Mouse (Mus musculus): ENCODE data around the gene Dock6. TPM values are rescaled to one million over a fixed set of nuclear protein-coding genes. Genes with fewer than 3 reads are reported as not detected.
"Not testable (repeated sequence)": the region's sequence is repeated elsewhere in the genome, so short reads cannot be mapped to it uniquely, and the experiment has no call there.

Gene Dock6
- polyA plus RNA-seq, 1 experiment from 2014 or later: 21.6 TPM

DNA sequence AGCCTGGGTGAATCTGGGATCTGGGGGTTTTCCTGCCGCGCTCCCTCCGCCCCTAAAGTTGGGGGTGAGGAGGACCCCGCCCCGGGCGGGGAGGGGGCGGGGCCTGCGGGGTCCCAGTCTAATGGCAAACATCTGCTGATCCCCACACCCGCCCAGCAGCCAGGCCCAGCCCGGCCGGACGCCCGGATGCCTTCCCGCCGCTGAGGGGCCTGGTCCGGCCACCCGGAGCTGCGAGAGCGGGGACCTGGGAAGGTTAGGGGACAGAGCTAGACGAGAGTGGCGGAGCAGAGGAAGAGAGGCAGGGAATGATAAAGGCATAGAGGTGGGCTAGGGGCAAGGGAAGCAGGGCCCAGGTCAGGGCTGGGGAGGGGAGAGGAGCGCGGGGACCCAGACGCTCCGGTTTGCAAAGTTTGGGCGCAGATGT, 54.5 kb downstream of the Dock6 start:
- H3K9me3 ChIP-seq (ENCODE audit: control insufficient read depth, low read length): no peaks in the 10 kb centered on the region
- peaks cover 20% of the 10 kb centered on the region for H3K36me3 ChIP-seq (ENCODE audit: control insufficient read depth, insufficient read depth, low read length)
- H3K27me3 ChIP-seq (replicated peaks; ENCODE audit: control insufficient read depth, insufficient read depth, low read length): no peaks in the 10 kb centered on the region
- peak; percentile 58 for ATAC-seq (replicated peaks; ENCODE audit: low FRiP score)
- 1% methylated on average over 22 of the region's 26 CpGs for WGBS
- peaks cover 21% of the 10 kb centered on the region for H3K4me1 ChIP-seq (replicated peaks; ENCODE audit: control insufficient read depth, insufficient read depth, low read length)
- H3K27ac ChIP-seq (ENCODE audit: low read depth, low read length): peak overlapping the region; percentile 79
- peak; percentile 79 for DNase-seq (ENCODE audit: low spot score)
- peak overlapping the region; percentile 98 for H3K4me2 ChIP-seq
- H3K4me3 ChIP-seq (ENCODE audit: low read depth, low read length): peak overlapping the region; percentile 75
- peak overlapping the region; percentile 86 for H3K9ac ChIP-seq (ENCODE audit: low read depth, low read length)

DNA sequence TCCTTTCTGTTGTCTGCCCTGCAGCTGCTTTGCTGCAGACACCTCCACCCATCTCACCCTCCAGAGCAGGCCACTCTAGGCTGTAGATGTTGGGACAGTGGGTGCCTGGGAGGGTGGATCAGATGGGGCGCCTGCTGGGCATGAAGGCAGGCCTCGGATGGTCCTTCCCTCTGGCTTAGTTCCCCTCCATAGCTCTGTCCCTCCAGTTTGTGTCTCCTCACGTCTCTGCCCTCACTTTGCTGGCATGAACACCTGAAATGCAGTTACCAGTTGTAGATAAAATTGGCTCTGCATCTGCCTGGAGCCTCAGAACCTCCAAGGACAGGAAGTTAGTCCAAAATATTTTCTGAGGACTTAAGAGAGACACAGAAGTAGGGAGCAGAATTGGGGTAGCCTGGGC, 55.5 kb downstream of the Dock6 start:
- no peaks in the 10 kb centered on the region for H3K27me3 ChIP-seq (replicated peaks; ENCODE audit: control insufficient read depth, insufficient read depth, low read length)
- peaks cover 23% of the 10 kb centered on the region for H3K36me3 ChIP-seq (ENCODE audit: control insufficient read depth, insufficient read depth, low read length)
- peak overlapping the region; percentile 98 for H3K4me2 ChIP-seq
- H3K27ac ChIP-seq (ENCODE audit: low read depth, low read length): peak overlapping the region; percentile 54; the same call in 1 of the 2 replicates
- H3K9me3 ChIP-seq (ENCODE audit: control insufficient read depth, low read length): no peaks in the 10 kb centered on the region
- no peak for ATAC-seq (replicated peaks; ENCODE audit: low FRiP score)
- H3K9ac ChIP-seq (ENCODE audit: low read depth, low read length): no peak overlapping the region
- 74% methylated on average over 3 of the region's 3 CpGs for WGBS
- H3K4me3 ChIP-seq (ENCODE audit: low read depth, low read length): peak overlapping the region; percentile 75
- DNase-seq (ENCODE audit: low spot score): no peak
- H3K4me1 ChIP-seq (replicated peaks; ENCODE audit: control insufficient read depth, insufficient read depth, low read length): peaks cover 25% of the 10 kb centered on the region

DNA sequence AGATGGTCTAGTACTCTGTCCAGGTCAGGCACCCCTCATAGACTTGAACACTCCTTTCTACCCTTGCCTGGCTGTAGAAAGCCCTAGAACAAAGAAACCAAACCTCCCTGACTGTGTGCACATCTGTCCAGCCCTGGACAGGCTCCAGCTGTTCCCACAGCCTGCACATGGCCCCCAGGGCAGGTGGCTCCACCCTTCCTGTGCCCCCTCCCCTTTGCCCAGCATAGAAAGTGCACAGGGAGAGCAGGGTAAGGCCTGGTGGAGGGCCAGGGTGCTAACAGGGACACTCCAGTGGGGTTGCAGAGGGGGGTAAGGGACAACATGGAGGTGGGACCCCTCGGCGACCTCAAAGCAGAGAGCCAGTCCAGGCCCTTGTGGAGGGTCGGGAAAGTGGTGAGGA, 56.2 kb downstream of the Dock6 start:
- Histone ChIP-seq H3K27ac (ENCODE audit: low read depth, low read length) (peak overlapping the region; percentile 48; the same call in 1 of the 2 replicates), H3K9ac (ENCODE audit: low read depth, low read length) (no peak overlapping the region), H3K4me2 (peak overlapping the region; percentile 98), H3K27me3 (replicated peaks; ENCODE audit: control insufficient read depth, insufficient read depth, low read length) (no peaks in the 10 kb centered on the region), H3K36me3 (ENCODE audit: control insufficient read depth, insufficient read depth, low read length) (peaks cover 25% of the 10 kb centered on the region), H3K4me3 (ENCODE audit: low read depth, low read length) (peak overlapping the region; percentile 21; the same call in 1 of the 2 replicates), H3K4me1 (replicated peaks; ENCODE audit: control insufficient read depth, insufficient read depth, low read length) (peaks cover 26% of the 10 kb centered on the region), H3K9me3 (ENCODE audit: control insufficient read depth, low read length) (no peaks in the 10 kb centered on the region)
- ATAC-seq (replicated peaks; ENCODE audit: low FRiP score): no peak
- no peak for DNase-seq (ENCODE audit: low spot score)
- WGBS: 58% methylated on average over 3 of the region's 3 CpGs

DNA sequence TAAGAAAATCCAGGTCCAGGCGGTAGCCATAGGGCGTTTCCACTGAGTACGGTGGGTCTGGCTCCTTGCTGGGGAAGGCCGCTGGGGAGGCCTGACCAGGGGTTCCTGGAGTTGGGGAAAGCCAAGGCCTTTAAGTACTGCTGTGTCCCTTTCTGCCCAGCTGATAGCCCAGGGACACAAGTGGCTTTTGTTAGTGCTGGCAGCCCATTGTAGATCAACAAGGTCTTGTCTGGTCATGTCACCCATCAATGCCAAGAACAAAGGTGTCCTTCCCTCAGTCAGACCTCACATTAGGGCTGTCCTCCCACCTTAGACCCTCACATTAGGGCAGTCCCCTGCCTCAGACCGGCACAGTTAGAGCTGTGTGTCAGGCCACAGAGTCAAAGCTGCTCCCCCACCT, 56.9 kb downstream of the Dock6 start:
- DNase-seq (ENCODE audit: low spot score) (no peak), ATAC-seq (replicated peaks; ENCODE audit: low FRiP score) (no peak)
- H3K9me3 ChIP-seq (ENCODE audit: control insufficient read depth, low read length): no peaks in the 10 kb centered on the region
- no peak overlapping the region; the same call in 1 of the 2 replicates for H3K4me2 ChIP-seq
- WGBS: 86% methylated on average over 5 of the region's 5 CpGs
- no peak overlapping the region for H3K4me3 ChIP-seq (ENCODE audit: low read depth, low read length)
- H3K27ac ChIP-seq (ENCODE audit: low read depth, low read length): no peak overlapping the region; the same call in 1 of the 2 replicates
- H3K4me1 ChIP-seq (replicated peaks; ENCODE audit: control insufficient read depth, insufficient read depth, low read length): peaks cover 26% of the 10 kb centered on the region
- H3K27me3 ChIP-seq (replicated peaks; ENCODE audit: control insufficient read depth, insufficient read depth, low read length): no peaks in the 10 kb centered on the region
- H3K36me3 ChIP-seq (ENCODE audit: control insufficient read depth, insufficient read depth, low read length): peaks cover 25% of the 10 kb centered on the region
- no peak overlapping the region for H3K9ac ChIP-seq (ENCODE audit: low read depth, low read length)

DNA sequence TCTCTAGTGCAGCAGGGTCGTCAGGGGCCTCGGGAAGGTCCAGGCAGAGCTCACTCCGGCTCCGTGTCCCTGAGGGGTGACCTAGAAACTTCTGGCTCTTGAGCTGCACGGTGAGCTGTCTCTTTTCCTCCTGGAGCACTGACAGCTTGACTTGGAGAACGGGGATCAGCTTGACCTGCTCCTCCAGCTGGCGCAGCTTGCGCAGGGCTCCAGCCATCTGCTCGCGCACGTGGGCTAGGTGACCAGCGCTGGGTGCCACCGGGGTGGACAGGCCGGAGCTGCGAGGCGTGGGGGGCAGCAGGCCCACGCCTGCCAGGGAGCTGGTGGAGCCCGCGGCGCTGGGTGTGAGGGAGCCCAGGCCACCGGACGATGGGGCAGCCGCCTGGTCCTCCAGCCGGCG, 57.5 kb downstream of the Dock6 start:
- peaks cover 25% of the 10 kb centered on the region for H3K36me3 ChIP-seq (ENCODE audit: control insufficient read depth, insufficient read depth, low read length)
- no peak for DNase-seq (ENCODE audit: low spot score)
- H3K27ac ChIP-seq (ENCODE audit: low read depth, low read length): no peak overlapping the region
- no peak for ATAC-seq (replicated peaks; ENCODE audit: low FRiP score)
- H3K4me2 ChIP-seq: no peak overlapping the region
- no peaks in the 10 kb centered on the region for H3K9me3 ChIP-seq (ENCODE audit: control insufficient read depth, low read length)
- 91% methylated on average over 25 of the region's 25 CpGs for WGBS
- H3K4me1 ChIP-seq (replicated peaks; ENCODE audit: control insufficient read depth, insufficient read depth, low read length): peaks cover 26% of the 10 kb centered on the region
- no peak overlapping the region for H3K4me3 ChIP-seq (ENCODE audit: low read depth, low read length)
- H3K9ac ChIP-seq (ENCODE audit: low read depth, low read length): no peak overlapping the region
- no peaks in the 10 kb centered on the region for H3K27me3 ChIP-seq (replicated peaks; ENCODE audit: control insufficient read depth, insufficient read depth, low read length)

DNA sequence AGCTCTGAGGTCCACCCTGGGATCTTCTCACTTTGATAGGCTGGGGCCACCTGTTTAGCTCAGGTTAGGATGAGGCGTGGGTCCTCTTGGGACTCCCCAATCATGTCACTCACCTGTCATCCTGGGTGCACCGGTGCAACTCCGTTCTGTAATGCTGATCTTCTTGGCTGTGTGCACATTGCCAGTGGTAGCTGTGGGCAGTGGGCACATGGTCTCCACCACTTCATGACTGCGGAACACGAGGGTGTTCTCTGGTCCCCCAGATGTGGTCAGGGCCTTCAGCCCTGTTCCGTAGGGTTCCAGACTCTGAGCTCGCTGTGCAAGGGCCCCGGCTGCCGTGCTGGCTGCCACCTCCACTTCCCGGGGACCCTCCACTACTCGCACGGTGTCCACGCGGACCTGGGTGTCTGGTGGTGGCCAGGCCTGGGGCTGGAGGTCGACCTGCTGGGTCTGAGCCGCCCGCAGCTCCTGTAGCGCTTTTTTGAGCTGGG, 58.0 kb downstream of the Dock6 start:
- ATAC-seq (replicated peaks; ENCODE audit: low FRiP score) (no peak), DNase-seq (ENCODE audit: low spot score) (no peak)
- peaks cover 26% of the 10 kb centered on the region for H3K36me3 ChIP-seq (ENCODE audit: control insufficient read depth, insufficient read depth, low read length)
- peaks cover 26% of the 10 kb centered on the region for H3K4me1 ChIP-seq (replicated peaks; ENCODE audit: control insufficient read depth, insufficient read depth, low read length)
- WGBS: 95% methylated on average over 18 of the region's 18 CpGs
- H3K27ac ChIP-seq (ENCODE audit: low read depth, low read length): no peak overlapping the region
- H3K9me3 ChIP-seq (ENCODE audit: control insufficient read depth, low read length): no peaks in the 10 kb centered on the region
- no peak overlapping the region for H3K4me2 ChIP-seq
- no peak overlapping the region for H3K4me3 ChIP-seq (ENCODE audit: low read depth, low read length)
- H3K27me3 ChIP-seq (replicated peaks; ENCODE audit: control insufficient read depth, insufficient read depth, low read length): no peaks in the 10 kb centered on the region
- H3K9ac ChIP-seq (ENCODE audit: low read depth, low read length): no peak overlapping the region

DNA sequence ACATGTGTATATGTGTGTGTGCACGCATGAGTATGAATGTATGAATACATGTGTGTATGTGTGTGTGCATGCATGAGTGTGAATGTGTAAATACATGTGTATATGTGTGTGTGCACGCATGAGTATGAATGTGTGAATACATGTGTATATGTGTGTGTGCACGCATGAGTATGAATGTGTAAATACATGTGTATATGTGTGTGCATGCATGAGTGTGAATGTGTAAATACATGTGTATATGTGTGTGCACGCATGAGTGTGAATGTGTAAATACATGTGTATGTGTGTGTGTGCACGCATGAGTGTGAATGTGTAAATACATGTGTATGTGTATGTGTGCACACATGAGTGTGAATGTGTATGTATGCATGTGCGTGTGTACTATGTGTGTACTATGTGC, 58.9 kb downstream of the Dock6 start:
- not testable (repeated sequence) for H3K4me3 ChIP-seq (ENCODE audit: low read depth, low read length); DNase-seq (ENCODE audit: low spot score); ATAC-seq (replicated peaks; ENCODE audit: low FRiP score); H3K4me2 ChIP-seq; H3K9me3 ChIP-seq (ENCODE audit: control insufficient read depth, low read length); H3K27ac ChIP-seq (ENCODE audit: low read depth, low read length); H3K27me3 ChIP-seq (replicated peaks; ENCODE audit: control insufficient read depth, insufficient read depth, low read length); H3K9ac ChIP-seq (ENCODE audit: low read depth, low read length)
- peaks cover 29% of the 10 kb centered on the region for H3K36me3 ChIP-seq (ENCODE audit: control insufficient read depth, insufficient read depth, low read length)
- 93% methylated on average over 6 of the region's 6 CpGs for WGBS
- peaks cover 21% of the 10 kb centered on the region for H3K4me1 ChIP-seq (replicated peaks; ENCODE audit: control insufficient read depth, insufficient read depth, low read length)

DNA sequence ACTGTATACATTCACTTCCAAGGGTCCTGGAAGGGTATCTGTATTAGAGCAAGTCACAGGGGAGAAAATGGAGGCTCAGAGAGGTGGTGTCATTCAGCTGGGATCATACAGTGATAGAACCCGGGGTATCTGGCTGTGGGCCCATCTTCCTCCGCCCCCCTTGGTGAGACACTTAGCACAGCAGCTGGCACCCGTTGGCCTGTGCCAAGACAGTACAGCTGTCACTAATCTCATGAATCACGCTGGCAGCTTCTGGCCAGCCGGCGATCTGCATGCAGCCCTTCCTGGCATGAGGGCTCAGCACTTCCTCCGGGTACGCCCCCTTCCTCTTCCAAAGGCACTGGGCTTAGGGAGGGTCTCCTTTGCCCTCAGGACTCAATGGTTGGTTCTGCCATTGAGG, 59.8 kb downstream of the Dock6 start:
- 53% methylated on average over 8 of the region's 8 CpGs for WGBS
- Histone ChIP-seq H3K4me3 (ENCODE audit: low read depth, low read length) (no peak overlapping the region), H3K27ac (ENCODE audit: low read depth, low read length) (no peak overlapping the region), H3K9ac (ENCODE audit: low read depth, low read length) (no peak overlapping the region), H3K9me3 (ENCODE audit: control insufficient read depth, low read length) (no peaks in the 10 kb centered on the region), H3K4me2 (no peak overlapping the region), H3K27me3 (replicated peaks; ENCODE audit: control insufficient read depth, insufficient read depth, low read length) (no peaks in the 10 kb centered on the region), H3K4me1 (replicated peaks; ENCODE audit: control insufficient read depth, insufficient read depth, low read length) (peaks cover 21% of the 10 kb centered on the region), H3K36me3 (ENCODE audit: control insufficient read depth, insufficient read depth, low read length) (peaks cover 29% of the 10 kb centered on the region)
- no peak for ATAC-seq (replicated peaks; ENCODE audit: low FRiP score)
- DNase-seq (ENCODE audit: low spot score): no peak

DNA sequence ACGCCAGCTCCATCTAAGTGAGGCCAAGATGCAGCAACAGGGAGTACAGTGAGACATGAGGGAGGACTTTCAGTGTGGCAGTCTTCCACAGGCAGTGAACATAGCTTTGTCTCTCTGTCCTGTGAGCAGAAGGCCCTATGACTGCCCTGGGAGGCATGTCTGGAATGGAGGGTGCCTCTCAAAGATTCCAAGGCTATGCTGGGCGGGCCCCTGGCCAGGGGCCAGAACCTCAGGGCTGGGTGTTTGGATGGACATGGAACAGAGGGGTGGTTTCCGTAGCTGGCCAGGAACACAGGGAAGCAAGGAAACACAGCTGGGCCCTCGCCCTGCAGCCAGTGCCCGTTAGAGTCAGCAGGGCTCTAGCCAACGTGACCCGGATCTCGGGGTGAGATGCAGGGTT, 60.6 kb downstream of the Dock6 start:
- 90% methylated on average over 8 of the region's 8 CpGs for WGBS
- Histone ChIP-seq H3K27me3 (replicated peaks; ENCODE audit: control insufficient read depth, insufficient read depth, low read length) (no peaks in the 10 kb centered on the region), H3K4me1 (replicated peaks; ENCODE audit: control insufficient read depth, insufficient read depth, low read length) (peaks cover 14% of the 10 kb centered on the region), H3K9ac (ENCODE audit: low read depth, low read length) (no peak overlapping the region), H3K9me3 (ENCODE audit: control insufficient read depth, low read length) (no peaks in the 10 kb centered on the region), H3K4me2 (no peak overlapping the region), H3K36me3 (ENCODE audit: control insufficient read depth, insufficient read depth, low read length) (peaks cover 29% of the 10 kb centered on the region), H3K27ac (ENCODE audit: low read depth, low read length) (no peak overlapping the region), H3K4me3 (ENCODE audit: low read depth, low read length) (no peak overlapping the region)
- DNase-seq (ENCODE audit: low spot score) (no peak), ATAC-seq (replicated peaks; ENCODE audit: low FRiP score) (no peak)

All from liver, embryonic 11.5 days (tissue).